Mouse (Mus musculus): Measurements from ENCODE around the gene Styx. TPM values are rescaled to one million over a fixed set of nuclear protein-coding genes. Genes with fewer than 3 reads are reported as not detected.
"Not testable (repeated sequence)": the region's sequence is repeated elsewhere in the genome, so short reads cannot be mapped to it uniquely, and the experiment has no call there.

The Styx gene
- total and polyA plus RNA-seq, 3 experiments, result 33.3 to 102 (median 37.3) TPM

DNA sequence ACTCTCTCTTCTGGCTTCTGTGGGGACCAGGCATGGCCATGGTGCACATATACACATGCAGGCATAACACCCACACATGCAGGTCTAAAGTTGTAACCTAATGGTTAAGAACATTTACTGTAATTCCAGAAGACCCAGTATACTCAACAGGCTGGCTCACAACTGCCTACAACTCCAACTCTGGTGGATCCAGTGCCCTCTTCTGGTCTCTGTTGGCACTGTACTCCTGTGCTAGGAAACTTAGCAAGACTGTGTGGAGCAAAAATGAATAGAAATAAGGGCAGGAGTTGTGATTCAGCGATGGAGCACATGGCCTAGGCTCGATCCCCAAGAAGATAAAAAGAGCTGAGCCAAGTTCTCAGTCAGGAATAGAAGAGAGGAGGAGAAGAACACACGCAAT lies 48.9 kb downstream of the Styx start:
- Histone ChIP-seq H3K4me3 (ENCODE audit: low read depth, low read length) (no peak overlapping the region), H3K36me3 (replicated peaks) (no peaks in the 10 kb centered on the region), H3K9me3 (replicated peaks) (no peaks in the 10 kb centered on the region), H3K27me3 (ENCODE audit: insufficient read depth, low read length) (peaks cover 11% of the 10 kb centered on the region), H3K4me1 (ENCODE audit: insufficient read depth, low read depth, low read length) (no peaks in the 10 kb centered on the region)
- ATAC-seq (ENCODE audit: extremely low read depth, insufficient number of reproducible peaks, low FRiP score, poor library complexity, severe bottlenecking) (peak; percentile 15; the same call in 1 of the 2 replicates), DNase-seq (ENCODE audit: low spot score) (no peak)
- TF ChIP-seq GATA2 (IDR thresholded peaks at IDR 0.05; ENCODE audit: borderline replicate concordance, low read depth, low read length) (no peak), TAL1 (conservative IDR thresholded peaks at IDR 0.05; ENCODE audit: low read depth, low read length) (no peak), POLR2AphosphoS5 (IDR thresholded peaks at IDR 0.05; ENCODE audit: insufficient replicate concordance, low read depth, low read length) (no peak), CTCF (IDR thresholded peaks at IDR 0.05; ENCODE audit: low read depth, low read length) (no peak), GATA1 (IDR thresholded peaks at IDR 0.05; ENCODE audit: borderline replicate concordance, low read length) (no peak)

DNA sequence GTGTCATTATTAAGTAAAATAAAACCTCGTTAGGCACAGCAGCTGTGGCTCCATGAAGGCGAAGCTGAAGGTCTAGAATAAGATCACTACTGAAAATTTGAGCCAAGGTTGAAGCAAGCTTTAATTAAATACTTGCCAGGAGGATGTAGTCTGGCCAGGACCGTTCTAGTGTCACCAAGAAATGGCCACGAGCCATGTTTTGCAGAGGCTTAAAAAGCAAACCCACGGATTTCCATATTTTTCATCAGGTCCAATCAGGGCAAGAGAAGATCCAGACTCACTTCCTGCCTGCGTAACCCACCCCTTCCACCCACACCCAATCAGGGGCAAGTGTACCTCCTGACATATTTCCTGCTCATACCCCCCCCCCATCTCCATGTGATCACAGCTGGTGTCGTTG lies 52.8 kb downstream of the Styx start:
- no peak for ATAC-seq (ENCODE audit: extremely low read depth, insufficient number of reproducible peaks, low FRiP score, poor library complexity, severe bottlenecking)

DNA sequence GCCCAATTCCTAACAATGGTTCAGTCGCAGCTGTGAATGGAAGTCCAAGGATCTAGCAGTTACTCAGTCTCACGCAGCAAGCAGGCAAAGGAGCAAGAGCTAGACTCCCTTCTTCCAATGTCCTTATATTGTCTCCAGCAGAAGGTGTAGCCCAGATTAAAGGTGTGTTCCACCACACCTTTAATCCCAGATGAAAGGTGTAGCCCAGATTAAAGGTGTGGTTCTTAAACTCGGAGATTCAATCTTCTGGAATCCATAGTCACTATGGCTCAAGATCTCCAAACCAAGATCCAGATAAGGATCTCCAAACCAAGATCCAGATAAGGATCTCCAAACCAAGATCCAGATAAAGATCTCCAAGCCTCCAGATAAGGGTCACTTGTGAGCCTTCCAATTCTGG lies 53.9 kb downstream of the Styx start, which contains the start of gene Gnpnat1:
Gene Gnpnat1 (minus strand): TSS at position 101 of the 400 bp plus-strand sequence.
- H3K36me3 ChIP-seq (replicated peaks); ATAC-seq (ENCODE audit: extremely low read depth, insufficient number of reproducible peaks, low FRiP score, poor library complexity, severe bottlenecking); H3K4me1 ChIP-seq (ENCODE audit: insufficient read depth, low read depth, low read length); H3K4me3 ChIP-seq (ENCODE audit: low read depth, low read length); DNase-seq (ENCODE audit: low spot score); H3K9me3 ChIP-seq (replicated peaks): not testable (repeated sequence)
- peaks cover 33% of the 10 kb centered on the region for H3K27me3 ChIP-seq (ENCODE audit: insufficient read depth, low read length)

More for the DNA sequence above, 52.8 kb downstream of the Styx start:
- H3K4me1 ChIP-seq (ENCODE audit: insufficient read depth, low read depth, low read length), result no peaks in the 10 kb centered on the region
- DNase-seq (ENCODE audit: low spot score), result no peak
- H3K4me3 ChIP-seq (ENCODE audit: low read depth, low read length), result no peak overlapping the region
- no peaks in the 10 kb centered on the region for H3K9me3 ChIP-seq (replicated peaks)
- H3K27me3 ChIP-seq (ENCODE audit: insufficient read depth, low read length), result peaks cover 31% of the 10 kb centered on the region
- H3K36me3 ChIP-seq (replicated peaks), result no peaks in the 10 kb centered on the region
- TF ChIP-seq CTCF (IDR thresholded peaks at IDR 0.05; ENCODE audit: low read depth, low read length) (no peak), POLR2AphosphoS5 (IDR thresholded peaks at IDR 0.05; ENCODE audit: insufficient replicate concordance, low read depth, low read length) (no peak), GATA2 (IDR thresholded peaks at IDR 0.05; ENCODE audit: borderline replicate concordance, low read depth, low read length) (no peak), GATA1 (IDR thresholded peaks at IDR 0.05; ENCODE audit: borderline replicate concordance, low read length) (no peak), TAL1 (conservative IDR thresholded peaks at IDR 0.05; ENCODE audit: low read depth, low read length) (no peak)

DNA sequence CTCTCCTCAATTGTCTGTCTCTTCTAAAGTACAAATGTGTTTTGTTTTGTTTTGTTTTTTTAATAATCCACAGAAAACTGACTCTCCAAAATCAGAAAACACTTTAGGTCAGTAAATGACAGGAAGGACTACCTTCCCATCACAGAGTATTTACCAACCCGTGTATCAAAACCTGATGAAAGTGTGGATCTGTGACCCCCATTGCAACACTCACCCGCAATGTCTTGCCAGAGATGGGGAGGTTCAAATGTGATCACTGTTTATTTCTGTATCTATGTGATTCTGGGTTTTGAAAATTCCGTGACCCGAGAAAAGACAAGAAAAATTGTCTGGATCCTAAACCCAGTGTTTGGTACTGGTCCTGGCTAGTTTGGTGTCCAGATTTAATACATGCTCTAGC lies 65.4 kb downstream of the Styx start:
- Histone ChIP-seq H3K4me3 (ENCODE audit: low read depth, low read length) (no peak overlapping the region), H3K27me3 (ENCODE audit: insufficient read depth, low read length) (peaks cover 8% of the 10 kb centered on the region; the same call in 1 of the 2 replicates), H3K4me1 (ENCODE audit: insufficient read depth, low read depth, low read length) (0 out of 2 replicates have a peak, but pooled peaks cover 6% of the 10 kb centered on the region), H3K9me3 (replicated peaks) (no peaks in the 10 kb centered on the region), H3K36me3 (replicated peaks) (no peaks in the 10 kb centered on the region)
- no peak for ATAC-seq (ENCODE audit: extremely low read depth, insufficient number of reproducible peaks, low FRiP score, poor library complexity, severe bottlenecking)
- no peak for DNase-seq (ENCODE audit: low spot score)
- no peak for TF ChIP-seq GATA1 (IDR thresholded peaks at IDR 0.05; ENCODE audit: borderline replicate concordance, low read length)
- TF ChIP-seq CTCF (IDR thresholded peaks at IDR 0.05; ENCODE audit: low read depth, low read length), result no peak
- TF ChIP-seq POLR2AphosphoS5 (IDR thresholded peaks at IDR 0.05; ENCODE audit: insufficient replicate concordance, low read depth, low read length), result no peak
- no peak for TF ChIP-seq GATA2 (IDR thresholded peaks at IDR 0.05; ENCODE audit: borderline replicate concordance, low read depth, low read length)
- no peak for TF ChIP-seq TAL1 (conservative IDR thresholded peaks at IDR 0.05; ENCODE audit: low read depth, low read length)

DNA sequence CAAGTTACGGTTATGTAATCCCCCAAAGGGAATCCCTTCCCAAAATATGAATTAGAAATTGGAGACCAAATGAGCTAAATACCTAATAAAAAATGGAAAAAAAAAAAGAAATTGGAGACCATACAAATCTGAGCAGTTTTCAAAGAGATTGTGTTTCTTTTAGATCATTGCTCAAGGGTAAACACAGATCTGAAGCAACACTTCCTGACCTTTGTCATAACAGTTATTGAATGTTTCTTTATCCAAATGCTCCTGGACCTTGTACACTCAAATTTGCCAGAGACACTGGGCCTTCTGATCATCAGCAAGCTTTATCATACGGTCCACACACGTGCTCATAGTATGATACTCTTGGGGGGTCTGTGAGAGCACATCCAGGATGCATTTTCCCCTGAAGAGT lies 67.7 kb downstream of the Styx start:
- ATAC-seq (ENCODE audit: extremely low read depth, insufficient number of reproducible peaks, low FRiP score, poor library complexity, severe bottlenecking), result no peak
- Histone ChIP-seq H3K36me3 (replicated peaks) (no peaks in the 10 kb centered on the region), H3K4me3 (ENCODE audit: low read depth, low read length) (no peak overlapping the region), H3K4me1 (ENCODE audit: insufficient read depth, low read depth, low read length) (0 out of 2 replicates have a peak, but pooled peaks cover 6% of the 10 kb centered on the region), H3K9me3 (replicated peaks) (no peaks in the 10 kb centered on the region), H3K27me3 (ENCODE audit: insufficient read depth, low read length) (peaks cover 7% of the 10 kb centered on the region; the same call in 1 of the 2 replicates)
- DNase-seq (ENCODE audit: low spot score), result no peak
- TF ChIP-seq GATA2 (IDR thresholded peaks at IDR 0.05; ENCODE audit: borderline replicate concordance, low read depth, low read length), result no peak
- TF ChIP-seq POLR2AphosphoS5 (IDR thresholded peaks at IDR 0.05; ENCODE audit: insufficient replicate concordance, low read depth, low read length), result no peak
- TF ChIP-seq TAL1 (conservative IDR thresholded peaks at IDR 0.05; ENCODE audit: low read depth, low read length), result no peak

DNA sequence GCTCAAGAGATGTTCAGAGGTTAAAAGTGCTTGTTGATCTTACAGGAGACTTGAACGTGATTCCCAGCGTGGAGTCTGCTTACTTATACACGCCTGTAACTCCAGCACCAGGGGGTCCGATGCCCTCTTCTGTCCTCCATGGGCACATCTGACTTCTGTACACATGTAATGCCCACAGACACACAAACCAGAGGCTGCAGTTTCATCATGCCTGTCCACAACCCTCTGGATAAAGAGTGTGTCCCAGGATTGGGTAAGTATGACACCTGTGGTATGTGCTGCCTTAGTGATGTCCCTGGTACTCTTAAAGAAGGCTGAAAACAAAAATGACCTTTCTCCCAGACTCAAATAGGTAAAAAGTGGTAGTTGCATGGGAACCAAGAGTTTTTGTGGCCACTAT lies 68.4 kb downstream of the Styx start:
- Histone ChIP-seq H3K4me1 (ENCODE audit: insufficient read depth, low read depth, low read length) (0 out of 2 replicates have a peak, but pooled peaks cover 6% of the 10 kb centered on the region), H3K36me3 (replicated peaks) (no peaks in the 10 kb centered on the region), H3K27me3 (ENCODE audit: insufficient read depth, low read length) (peaks cover 7% of the 10 kb centered on the region; the same call in 1 of the 2 replicates), H3K4me3 (ENCODE audit: low read depth, low read length) (no peak overlapping the region), H3K9me3 (replicated peaks) (no peaks in the 10 kb centered on the region)
- no peak for TF ChIP-seq CTCF (IDR thresholded peaks at IDR 0.05; ENCODE audit: low read depth, low read length)
- TF ChIP-seq TAL1 (conservative IDR thresholded peaks at IDR 0.05; ENCODE audit: low read depth, low read length), result no peak
- TF ChIP-seq GATA1 (IDR thresholded peaks at IDR 0.05; ENCODE audit: borderline replicate concordance, low read length), result no peak
- no peak for TF ChIP-seq GATA2 (IDR thresholded peaks at IDR 0.05; ENCODE audit: borderline replicate concordance, low read depth, low read length)
- no peak for TF ChIP-seq POLR2AphosphoS5 (IDR thresholded peaks at IDR 0.05; ENCODE audit: insufficient replicate concordance, low read depth, low read length)
- ATAC-seq (ENCODE audit: extremely low read depth, insufficient number of reproducible peaks, low FRiP score, poor library complexity, severe bottlenecking), result no peak
- no peak for DNase-seq (ENCODE audit: low spot score)

DNA sequence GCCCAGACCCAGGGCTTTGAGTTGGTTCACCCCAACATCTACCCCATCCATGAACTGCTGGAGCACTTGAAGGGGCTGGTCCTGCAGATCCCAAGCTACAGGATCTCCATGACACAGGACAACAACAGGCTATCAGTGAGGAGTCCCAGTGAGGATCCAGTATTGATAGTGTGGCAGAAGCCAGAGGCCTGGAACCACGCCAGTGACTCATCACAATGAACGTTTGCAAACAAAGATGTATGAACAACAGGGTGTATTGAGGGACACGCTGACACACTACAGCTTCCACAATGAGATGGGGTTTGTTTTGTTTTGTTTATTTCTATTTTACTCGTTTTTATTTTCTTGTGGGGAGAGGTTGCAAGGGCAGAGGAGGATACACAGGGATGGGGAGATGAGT lies 71.5 kb downstream of the Styx start:
- no peak for DNase-seq (ENCODE audit: low spot score)
- Histone ChIP-seq H3K9me3 (replicated peaks) (peaks cover 4% of the 10 kb centered on the region), H3K4me3 (ENCODE audit: low read depth, low read length) (no peak overlapping the region), H3K27me3 (ENCODE audit: insufficient read depth, low read length) (peaks cover 4% of the 10 kb centered on the region; the same call in 1 of the 2 replicates), H3K4me1 (ENCODE audit: insufficient read depth, low read depth, low read length) (no peaks in the 10 kb centered on the region), H3K36me3 (replicated peaks) (no peaks in the 10 kb centered on the region)
- TF ChIP-seq GATA1 (IDR thresholded peaks at IDR 0.05; ENCODE audit: borderline replicate concordance, low read length) (no peak), POLR2AphosphoS5 (IDR thresholded peaks at IDR 0.05; ENCODE audit: insufficient replicate concordance, low read depth, low read length) (no peak), CTCF (IDR thresholded peaks at IDR 0.05; ENCODE audit: low read depth, low read length) (no peak)
- no peak for ATAC-seq (ENCODE audit: extremely low read depth, insufficient number of reproducible peaks, low FRiP score, poor library complexity, severe bottlenecking)

Data from G1E (cell line).